1 mouse cellular context compared by ENCODE assay signal in genomic region chr3:133659759-133660158, GRCm38 (mm10).
TF ChIP-seq lines count a peak whose summit lies in the region.

No protein-coding gene starts in this region.

TF ChIP-seq in CH12.LX, 34 proteins besides CTCF, POLR2A, EP300 and RAD21 (continued from another document):
- TF ChIP-seq ZKSCAN1 (IDR thresholded peaks at IDR 0.05; ENCODE audit: borderline replicate concordance, low read depth, low read length) = no peak; the same call in 1 of the 2 replicates
- TF ChIP-seq JUN (IDR thresholded peaks at IDR 0.05; ENCODE audit: insufficient read depth, low read depth, low read length) = peak; percentile 46; the same call in 1 of the 2 replicates
- peak; percentile 100 for TF ChIP-seq ZNF384 (IDR thresholded peaks at IDR 0.05; ENCODE audit: low read depth, low read length)
